Mouse (Mus musculus) bone marrow macrophage, adult 2 months (primary cell): ENCODE data around the gene Zbtb5.

Experiments used
- CTCF ChIP-seq: IDR thresholded peaks from 2 replicates; pipeline ENCODE4 v1.5.1; 2012; ENCODE audit warnings: low read depth, mild to moderate bottlenecking, low read length, moderate library complexity
- POLR2A ChIP-seq: IDR thresholded peaks from 2 replicates; pipeline ENCODE4 v1.6.1; 2012; ENCODE audit warnings: mild to moderate bottlenecking, low read depth, low read length, borderline replicate concordance

DNA sequence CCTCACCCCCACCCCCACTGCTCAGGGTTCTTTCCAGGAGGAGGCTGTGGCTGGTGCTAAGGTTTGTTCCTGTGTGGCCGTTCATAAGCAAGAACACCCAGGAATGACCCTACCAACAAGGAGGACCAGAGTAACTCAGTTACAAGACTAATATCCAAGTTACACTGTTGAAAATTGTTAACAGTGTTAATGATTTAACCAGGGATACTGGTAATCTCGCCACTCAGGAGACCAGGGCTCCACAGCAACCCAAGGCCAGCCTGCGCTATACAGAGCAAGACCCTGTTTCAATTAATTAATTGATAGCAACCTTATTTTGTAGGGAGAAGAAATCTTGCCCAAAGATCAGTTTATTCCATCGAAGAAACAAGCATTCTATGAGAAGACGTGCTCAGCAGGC is 64.7 kb downstream of the Zbtb5 start:
- TF ChIP-seq POLR2A, result no peak
- no peak for TF ChIP-seq CTCF
